Mouse (Mus musculus) adrenal gland, postnatal 25 days (tissue): ENCODE data around the gene Nolc1. TPM values are rescaled to one million over a fixed set of nuclear protein-coding genes. Genes with fewer than 3 reads are reported as not detected.

Source experiments
- total RNA-seq: library from RNA; stranded (reverse); gene quantifications from 2 replicates; pipeline ENCODE4 v1.2.3, GENCODE M21; 2021

The Nolc1 gene
- total RNA-seq, 1 experiment from 2014 or later: 43.4 TPM

Other genes with a start within 250 kb of the Nolc1 start
- 16.9 and 19.7 TPM in 2 replicates for gene Armh3, start 77.4 kb upstream of the Nolc1 start, total RNA-seq
- gene Hps6, start 72.4 kb upstream of the Nolc1 start, total RNA-seq: 19.9 and 26.3 TPM in 2 replicates
- gene Pprc1, start 31.0 kb upstream of the Nolc1 start, total RNA-seq: 25.7 and 32.7 TPM in 2 replicates
- 76.2 and 94.9 TPM in 2 replicates for gene Ldb1, start 30.6 kb upstream of the Nolc1 start, total RNA-seq
- gene Elovl3, start 56.0 kb downstream of the Nolc1 start, total RNA-seq: 4.7 and 10.9 TPM in 2 replicates
- gene Pitx3, start 72.5 kb downstream of the Nolc1 start, total RNA-seq: not detected in 2 replicates
- 76.8 and 97.2 TPM in 2 replicates for gene Gbf1, start 76.6 kb downstream of the Nolc1 start, total RNA-seq
- 42.4 and 44.3 TPM in 2 replicates for gene Nfkb2, start 228.5 kb downstream of the Nolc1 start, total RNA-seq